Mouse (Mus musculus) layer of hippocampus, adult 9-10 months (tissue): ENCODE data around the gene Gatd1.
A peak's percentile ranks its signal among the peaks of the same experiment; 100 is the strongest.
"Not testable (repeated sequence)": the region's sequence is repeated elsewhere in the genome, so short reads cannot be mapped to it uniquely, and the experiment has no call there.

ENCODE experiments used
- DNase-seq: peaks from one replicate; pipeline ENCODE4 v3.0.0; 2022; ENCODE audit warnings: low spot score

Gene Gatd1

GRCm38 (mm10) chr7:141426948-141427730, 13.2 kb upstream of the Gatd1 start:
- DNase-seq, result no peak

- no peak for DNase-seq
Measured at GRCm38 (mm10) chr7:141423811-141424210, 9.9 kb upstream of the Gatd1 start.

- DNase-seq, result no peak
Measured at GRCm38 (mm10) chr7:141420030-141420702, 6.2 kb upstream of the Gatd1 start.

- no peak for DNase-seq
Measured at GRCm38 (mm10) chr7:141418970-141419369, 5.0 kb upstream of the Gatd1 start.

- no peak for DNase-seq
Measured at GRCm38 (mm10) chr7:141417731-141418681, 4.1 kb upstream of the Gatd1 start.

GRCm38 (mm10) chr7:141416144-141416841, 2.4 kb upstream of the Gatd1 start:
- no peak for DNase-seq

- no peak for DNase-seq
Measured at GRCm38 (mm10) chr7:141413331-141413730, 605 bp downstream of the Gatd1 start.

GRCm38 (mm10) chr7:141411667-141412066, 2.3 kb downstream of the Gatd1 start:
- no peak for DNase-seq

GRCm38 (mm10) chr7:141410631-141411030, 3.3 kb downstream of the Gatd1 start:
- no peak for DNase-seq

- DNase-seq, result peak; percentile 78
Measured at GRCm38 (mm10) chr7:141408833-141409232, 5.1 kb downstream of the Gatd1 start.

GRCm38 (mm10) chr7:141407670-141408069, 6.3 kb downstream of the Gatd1 start:
- DNase-seq, result not testable (repeated sequence)

- no peak for DNase-seq
Measured at GRCm38 (mm10) chr7:141405466-141405865, 8.5 kb downstream of the Gatd1 start.

GRCm38 (mm10) chr7:141403305-141403704, 10.6 kb downstream of the Gatd1 start:
- no peak for DNase-seq

GRCm38 (mm10) chr7:141395348-141395747, 18.6 kb downstream of the Gatd1 start:
- DNase-seq, result no peak

GRCm38 (mm10) chr7:141394771-141395170, 19.2 kb downstream of the Gatd1 start:
- DNase-seq, result no peak

- DNase-seq, result no peak
Measured at GRCm38 (mm10) chr7:141394158-141394557, 19.8 kb downstream of the Gatd1 start.

- DNase-seq, result no peak
Measured at GRCm38 (mm10) chr7:141392552-141393222, 21.2 kb downstream of the Gatd1 start.

GRCm38 (mm10) chr7:141391625-141392551, 22.0 kb downstream of the Gatd1 start, which contains the start of gene Taldo1:
Gene Taldo1, plus strand, starts transcription at chr7:141392199.
- peak; percentile 95 for DNase-seq

GRCm38 (mm10) chr7:141390326-141391259, 23.3 kb downstream of the Gatd1 start:
- DNase-seq, result no peak
